Mouse (Mus musculus) megakaryocyte, embryonic 14.5 days (primary cell): ENCODE measurements around the gene Clec2d.

Source experiments
- FLI1 ChIP-seq: IDR thresholded peaks from 2 replicates; pipeline ENCODE4 v1.6.1; 2012; ENCODE audit warnings: low read length, inconsistent platforms, mixed read lengths
- GATA1 ChIP-seq: IDR thresholded peaks from 3 replicates; pipeline ENCODE4 v1.6.1; 2012; ENCODE audit warnings: mixed read lengths, low read length, inconsistent platforms, borderline replicate concordance

DNA sequence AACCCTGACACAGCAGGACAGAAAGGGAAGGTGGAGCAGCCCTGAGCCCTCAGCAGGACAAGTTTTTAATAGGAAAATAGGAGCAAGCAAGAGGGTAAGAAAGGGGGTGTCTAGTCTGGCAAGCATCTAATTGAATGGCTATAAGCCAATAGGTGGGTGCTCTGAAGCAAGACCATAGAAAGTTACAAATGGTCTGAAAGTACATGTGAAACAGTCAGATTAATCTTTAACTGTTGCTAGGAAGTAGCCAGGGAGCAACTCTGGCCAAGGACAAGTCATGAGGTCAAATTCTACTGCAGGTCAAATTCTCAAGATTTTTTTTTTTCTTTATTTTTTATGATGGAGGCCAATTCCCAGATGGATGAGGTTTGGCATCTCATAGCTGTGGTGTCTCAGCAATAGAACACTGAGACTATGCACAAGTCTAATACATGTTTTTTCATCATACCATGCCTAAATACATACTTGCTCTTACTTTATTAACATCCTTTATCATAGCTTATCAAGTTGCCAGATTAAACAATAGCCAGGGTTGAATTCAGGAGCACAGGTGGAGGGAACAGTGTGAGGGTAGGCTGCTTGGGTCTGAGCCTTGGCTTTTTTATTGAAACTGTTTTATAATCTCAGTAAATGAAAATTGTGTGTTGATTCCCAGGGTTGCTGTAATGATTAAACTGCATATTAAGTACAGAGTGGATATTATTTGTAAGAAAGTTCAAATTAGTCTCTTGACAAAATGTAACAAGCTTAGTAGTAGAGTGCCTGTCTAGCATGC lies 32.2 kb downstream of the Clec2d start:
- TF ChIP-seq GATA1 (no peak), FLI1 (no peak)
